Mouse (Mus musculus) midbrain, embryonic 13.5 days (tissue): ENCODE data around the gene Mcf2l. TPM values are rescaled to one million over a fixed set of nuclear protein-coding genes. Genes with fewer than 3 reads are reported as not detected.

Experiments
- ATAC-seq: fragments of 200-750 bp; cut with Nextera tagmentation; 2 replicates; pipeline ENCODE4 v1.8.0; 2017; ENCODE audit warnings: mild to moderate bottlenecking, moderate TSS enrichment, moderate library complexity
- H3K27ac ChIP-seq: fragments of 300-500 bp; sonication (generic); 2 replicates; pipeline ENCODE4 v1.5.1; 2015; ENCODE audit warnings: inconsistent platforms, mild to moderate bottlenecking, moderate library complexity
- H3K27me3 ChIP-seq: fragments of 300-500 bp; sonication (generic); 2 replicates; pipeline ENCODE4 v1.6.1; 2015; ENCODE audit warnings: mild to moderate bottlenecking, inconsistent platforms
- H3K36me3 ChIP-seq: fragments of 300-500 bp; sonication (generic); 2 replicates; pipeline ENCODE4 v1.6.1; 2015; ENCODE audit warnings: mild to moderate bottlenecking, inconsistent platforms
- H3K4me1 ChIP-seq: fragments of 300-500 bp; sonication (generic); replicated peaks from 2 replicates; pipeline ENCODE4 v1.6.1; 2015; ENCODE audit warnings: inconsistent platforms
- H3K4me2 ChIP-seq: fragments of 300-500 bp; sonication (generic); replicated peaks from 2 replicates; pipeline ENCODE4 v1.6.1; 2015; ENCODE audit warnings: moderate library complexity, mild to moderate bottlenecking, inconsistent platforms
- H3K4me3 ChIP-seq: fragments of 300-500 bp; sonication (generic); replicated peaks from 2 replicates; pipeline ENCODE4 v1.5.1; 2015; ENCODE audit warnings: mild to moderate bottlenecking, inconsistent platforms
- H3K9ac ChIP-seq: fragments of 300-500 bp; sonication (generic); replicated peaks from 2 replicates; pipeline ENCODE4 v1.6.1; 2015; ENCODE audit warnings: mild to moderate bottlenecking, inconsistent platforms
- H3K9me3 ChIP-seq: fragments of 300-500 bp; sonication (generic); 2 replicates; pipeline ENCODE4 v1.6.1; 2016; ENCODE audit warnings: mild to moderate bottlenecking, inconsistent platforms
- WGBS: fragments of 180-500 bp; shearing (Covaris S2); methylation state at CpG from one replicate; pipeline ENCODE4 v1.1.7; 2015; 5-methylcytosine and 5-hydroxymethylcytosine counted together
- polyA plus RNA-seq: library from polyadenylated mRNA; unstranded; fragments of >200 nt; fragmentation: Nextera tagmentation; extraction: Ambion mirVana; gene quantifications from 2 replicates; pipeline ENCODE4 v1.2.1, GENCODE M21; 2015

The Mcf2l gene
- polyA plus RNA-seq, 1 experiment from 2014 or later, result 130 TPM

DNA sequence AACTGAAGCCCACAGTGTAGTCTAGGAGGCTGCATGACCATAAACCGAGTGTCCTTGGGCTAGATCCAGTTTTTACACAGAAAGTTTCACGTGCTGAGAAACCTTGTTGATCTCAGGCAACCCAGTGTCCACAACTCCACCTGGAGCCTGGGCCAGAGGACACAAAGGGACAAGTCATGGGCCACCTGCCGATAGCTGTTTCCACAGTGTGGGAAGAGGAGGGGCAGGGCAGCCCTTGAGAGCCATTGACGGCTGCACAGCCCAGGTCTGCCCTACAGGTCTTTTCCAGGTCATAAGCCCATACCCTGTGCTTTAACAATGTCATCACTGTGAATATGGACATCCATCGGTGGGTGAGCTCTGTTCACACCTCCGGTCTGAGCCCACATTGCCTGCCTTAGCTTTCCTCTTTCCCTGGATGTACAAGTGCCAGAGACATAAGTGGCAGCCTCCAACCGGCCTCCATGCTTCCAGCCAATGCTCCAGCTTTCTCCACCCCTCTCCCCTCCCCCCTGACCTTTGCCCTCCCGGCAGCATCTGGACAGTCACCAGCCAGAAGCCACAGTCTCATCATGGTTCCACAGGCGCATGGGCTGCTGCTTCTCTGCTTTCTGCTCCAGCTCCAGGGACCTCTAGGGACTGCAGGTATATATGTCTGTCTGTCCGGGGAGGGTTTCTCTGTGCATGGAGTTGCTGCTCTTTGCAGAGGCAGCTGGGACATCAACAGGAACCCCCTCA, 152.1 kb downstream of the Mcf2l start, which contains the start of gene F7:
Gene F7, plus strand, starts transcription at position 548 of the 738 bp plus-strand sequence.
- no peak within 1 kb of the TSS for H3K27ac ChIP-seq
- no peaks in the 10 kb centered on the region for H3K4me1 ChIP-seq
- no peaks in the 10 kb centered on the region for H3K9me3 ChIP-seq
- H3K4me2 ChIP-seq, result no peak within 1 kb of the TSS
- H3K27me3 ChIP-seq, result no peaks in the 10 kb centered on the region
- no peak within 1 kb of the TSS for H3K4me3 ChIP-seq
- ATAC-seq, result no peak
- 75% methylated on average over 10 of the region's 10 CpGs for WGBS
- no peak within 1 kb of the TSS for H3K9ac ChIP-seq
- H3K36me3 ChIP-seq, result peaks cover 13% of the 10 kb centered on the region

DNA sequence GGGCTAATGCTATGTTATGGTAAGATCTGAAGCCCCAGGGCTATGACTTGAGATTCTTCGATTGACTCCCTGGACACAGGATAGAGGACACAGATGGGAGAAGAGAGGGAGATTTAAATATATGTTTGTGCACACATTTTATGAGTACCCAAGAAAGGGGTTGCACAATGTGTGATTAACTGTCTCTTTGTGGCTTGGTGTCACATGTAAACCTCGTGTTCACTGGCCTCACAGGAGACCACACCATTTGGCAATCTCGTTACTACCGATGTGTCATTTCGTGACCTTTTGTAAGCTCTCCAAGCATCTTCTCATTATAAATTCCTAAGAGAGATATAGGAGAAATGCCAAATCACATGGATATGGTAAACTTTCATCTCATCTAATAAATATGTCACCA, 154.0 kb downstream of the Mcf2l start:
- H3K27ac ChIP-seq, result no peak overlapping the region
- H3K4me3 ChIP-seq, result no peak overlapping the region
- H3K9ac ChIP-seq, result no peak overlapping the region
- no peak overlapping the region for H3K4me2 ChIP-seq
- H3K9me3 ChIP-seq, result no peaks in the 10 kb centered on the region
- WGBS, result 90% methylated on average over 5 of the region's 5 CpGs
- ATAC-seq, result no peak
- no peaks in the 10 kb centered on the region for H3K27me3 ChIP-seq
- no peaks in the 10 kb centered on the region for H3K4me1 ChIP-seq
- 0 out of 2 replicates have a peak, but pooled peaks cover 4% of the 10 kb centered on the region for H3K36me3 ChIP-seq

DNA sequence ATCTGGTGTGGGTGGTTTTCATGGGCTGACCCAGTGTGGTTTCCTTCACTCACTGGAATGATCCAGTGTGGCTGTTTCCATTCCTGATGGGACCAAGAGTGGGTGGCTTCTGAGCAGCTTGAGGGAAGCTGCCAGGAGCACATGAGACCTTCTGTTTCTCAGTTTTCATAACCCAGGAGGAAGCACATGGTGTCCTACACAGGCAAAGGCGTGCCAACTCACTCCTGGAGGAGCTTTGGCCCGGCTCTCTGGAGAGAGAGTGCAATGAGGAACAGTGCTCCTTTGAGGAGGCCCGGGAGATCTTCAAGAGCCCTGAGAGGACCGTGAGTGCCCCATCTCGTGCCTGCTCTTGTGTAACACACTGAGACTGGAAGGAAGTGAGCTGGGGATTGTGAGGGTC, 154.9 kb downstream of the Mcf2l start:
- Histone ChIP-seq H3K9me3 (no peaks in the 10 kb centered on the region), H3K4me2 (no peak overlapping the region), H3K9ac (no peak overlapping the region), H3K4me3 (no peak overlapping the region), H3K27ac (no peak overlapping the region), H3K36me3 (0 out of 2 replicates have a peak, but pooled peaks cover 4% of the 10 kb centered on the region), H3K27me3 (no peaks in the 10 kb centered on the region), H3K4me1 (no peaks in the 10 kb centered on the region)
- ATAC-seq, result no peak
- WGBS, result 81% methylated on average over 5 of the region's 5 CpGs

DNA sequence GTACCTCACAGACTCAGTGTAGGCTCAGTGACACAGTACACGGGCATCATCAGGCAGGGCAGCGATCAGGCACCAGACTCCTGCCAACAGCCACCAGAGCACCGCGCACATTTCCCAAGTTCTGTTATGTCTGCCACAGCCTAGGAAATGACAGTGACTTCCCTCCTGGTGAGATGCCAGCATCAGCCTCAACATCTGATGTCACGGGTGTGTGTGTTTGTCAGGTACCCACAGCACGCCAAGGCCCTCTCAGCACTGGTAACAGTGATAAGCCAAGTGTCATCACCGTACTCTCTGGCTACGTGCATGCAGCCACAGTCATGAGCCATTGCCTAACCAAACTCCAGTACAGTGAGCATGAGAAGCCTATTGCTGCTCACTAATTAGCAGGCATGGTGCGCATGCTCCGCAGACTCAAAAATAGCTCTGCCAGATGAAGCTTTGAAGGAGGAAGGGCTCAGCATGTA, 162.8 kb downstream of the Mcf2l start:
- no peaks in the 10 kb centered on the region for H3K36me3 ChIP-seq
- H3K27me3 ChIP-seq, result no peaks in the 10 kb centered on the region
- no peak overlapping the region for H3K9ac ChIP-seq
- H3K4me2 ChIP-seq, result no peak overlapping the region
- no peak overlapping the region for H3K4me3 ChIP-seq
- WGBS, result 92% methylated on average over 10 of the region's 10 CpGs
- H3K27ac ChIP-seq, result no peak overlapping the region
- no peak for ATAC-seq
- H3K4me1 ChIP-seq, result no peaks in the 10 kb centered on the region
- H3K9me3 ChIP-seq, result no peaks in the 10 kb centered on the region

DNA sequence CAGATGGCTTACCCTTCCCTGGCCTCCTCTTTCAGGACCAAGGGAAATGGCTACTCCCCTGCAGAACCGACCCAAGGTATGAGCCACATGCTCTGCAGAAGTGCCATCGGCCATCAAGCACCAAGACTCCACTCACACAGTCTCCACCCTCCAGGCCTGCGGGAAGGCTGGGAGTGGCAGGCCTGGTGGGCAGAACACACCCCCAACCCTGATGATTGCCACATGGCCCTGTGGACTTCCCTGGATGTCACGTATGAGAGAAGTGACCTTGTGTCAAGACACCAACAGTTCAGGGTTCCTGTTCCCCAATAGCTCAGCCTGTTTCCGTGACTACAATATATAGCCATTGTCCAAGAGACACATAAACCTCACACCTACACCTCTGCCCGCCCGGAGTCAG, 163.4 kb downstream of the Mcf2l start, which contains the start of gene F10:
Gene F10, plus strand, starts transcription at position 294 of the 400 bp plus-strand sequence.
- no peaks in the 10 kb centered on the region for H3K9me3 ChIP-seq
- H3K4me1 ChIP-seq, result no peaks in the 10 kb centered on the region
- H3K36me3 ChIP-seq, result no peaks in the 10 kb centered on the region
- ATAC-seq, result no peak
- no peak within 1 kb of the TSS for H3K4me2 ChIP-seq
- H3K27ac ChIP-seq, result no peak within 1 kb of the TSS
- H3K4me3 ChIP-seq, result no peak within 1 kb of the TSS
- H3K9ac ChIP-seq, result no peak within 1 kb of the TSS
- H3K27me3 ChIP-seq, result no peaks in the 10 kb centered on the region
- 81% methylated on average over 7 of the region's 7 CpGs for WGBS

DNA sequence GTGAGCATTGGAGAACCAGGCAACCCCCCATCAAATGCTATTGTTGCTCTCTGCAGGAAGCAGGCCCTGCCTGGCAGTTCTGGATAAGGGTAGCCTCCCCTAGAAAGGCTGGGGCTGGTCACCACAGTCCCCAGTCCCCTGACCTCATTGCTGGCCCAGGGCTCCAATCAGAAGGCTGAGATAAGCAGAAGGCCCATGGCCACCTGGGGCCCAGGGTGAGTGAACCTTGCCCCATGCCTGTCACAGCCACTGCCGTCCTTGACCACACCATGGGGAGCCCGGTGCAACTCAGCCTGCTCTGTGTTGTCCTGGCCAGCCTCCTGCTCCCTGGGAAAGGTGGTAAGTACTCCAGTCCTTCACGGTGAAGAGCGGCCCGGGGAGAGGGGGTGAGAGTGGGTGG, 164.0 kb downstream of the Mcf2l start:
- H3K36me3 ChIP-seq, result no peaks in the 10 kb centered on the region
- 38% methylated on average over 5 of the region's 5 CpGs for WGBS
- ATAC-seq, result no peak
- H3K4me1 ChIP-seq, result no peaks in the 10 kb centered on the region
- H3K4me2 ChIP-seq, result no peak overlapping the region
- no peak overlapping the region for H3K9ac ChIP-seq
- no peak overlapping the region for H3K4me3 ChIP-seq
- H3K27me3 ChIP-seq, result no peaks in the 10 kb centered on the region
- no peak overlapping the region for H3K27ac ChIP-seq
- H3K9me3 ChIP-seq, result no peaks in the 10 kb centered on the region

DNA sequence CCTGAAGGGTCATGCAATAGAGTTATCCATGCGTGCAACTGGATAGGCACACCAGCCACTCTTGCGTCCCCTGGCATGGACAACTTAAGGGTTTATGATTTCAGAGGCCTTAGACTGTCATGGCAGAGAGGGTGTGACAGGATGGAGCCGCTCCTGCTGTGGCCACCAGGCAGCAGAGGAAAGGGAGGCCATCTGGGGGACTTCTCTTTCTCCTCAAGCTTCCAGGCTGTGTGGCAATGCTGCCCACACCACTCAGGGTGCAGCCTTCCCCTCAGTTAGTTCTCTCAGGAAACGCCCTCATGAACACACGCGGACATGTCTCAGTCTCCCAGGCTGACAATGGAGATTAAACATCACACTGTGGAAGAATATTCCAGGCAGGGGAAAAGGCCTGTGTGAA, 165.4 kb downstream of the Mcf2l start:
- Histone ChIP-seq H3K27me3 (no peaks in the 10 kb centered on the region), H3K4me2 (no peak overlapping the region), H3K4me1 (no peaks in the 10 kb centered on the region), H3K9ac (no peak overlapping the region), H3K27ac (no peak overlapping the region), H3K4me3 (no peak overlapping the region), H3K9me3 (no peaks in the 10 kb centered on the region), H3K36me3 (no peaks in the 10 kb centered on the region)
- no peak for ATAC-seq
- WGBS, result 77% methylated on average over 6 of the region's 6 CpGs

DNA sequence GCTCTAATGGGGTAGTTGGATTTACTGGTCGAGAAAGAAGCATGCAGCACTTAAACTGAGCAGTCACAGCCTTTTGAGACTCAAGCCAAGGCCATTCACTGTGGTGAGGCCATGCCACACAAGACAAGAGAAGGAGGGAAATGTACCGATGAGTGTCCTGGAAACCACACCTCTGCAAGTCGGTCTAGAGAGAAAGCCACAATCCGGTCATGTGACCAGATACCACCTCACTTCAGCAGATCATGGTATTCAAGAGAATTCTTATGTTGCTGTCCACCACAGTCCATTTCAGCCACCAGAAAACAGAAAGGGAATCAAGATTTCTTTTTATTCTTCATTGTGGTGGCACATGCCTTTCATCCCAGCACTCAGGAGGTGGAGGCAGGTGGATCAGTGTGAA, 167.9 kb downstream of the Mcf2l start:
- WGBS, result 82% methylated on average over 4 of the region's 4 CpGs
- no peak for ATAC-seq
- Histone ChIP-seq H3K27me3 (no peaks in the 10 kb centered on the region), H3K36me3 (no peaks in the 10 kb centered on the region), H3K9me3 (no peaks in the 10 kb centered on the region), H3K4me2 (no peak overlapping the region), H3K9ac (no peak overlapping the region), H3K4me1 (no peaks in the 10 kb centered on the region), H3K27ac (no peak overlapping the region), H3K4me3 (no peak overlapping the region)

DNA sequence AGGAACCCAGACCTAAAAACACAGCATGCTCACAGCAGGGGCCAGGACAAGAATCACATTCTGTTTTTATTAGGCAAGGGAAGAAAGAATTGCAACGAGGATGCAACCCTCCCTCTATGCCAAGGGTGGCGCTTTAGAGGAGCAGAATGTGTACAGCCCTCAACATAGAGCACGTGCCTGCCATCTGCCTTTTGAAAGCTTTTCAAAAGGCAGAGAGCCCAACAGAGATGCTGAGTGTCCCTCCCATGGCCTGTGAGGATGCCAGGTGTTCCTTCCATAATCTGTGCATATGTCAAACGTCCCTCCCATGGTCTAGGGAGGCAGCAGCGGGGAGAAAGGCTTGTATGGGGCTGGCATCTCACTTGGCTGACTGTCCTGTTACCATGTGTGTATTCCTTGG, 174.0 kb downstream of the Mcf2l start:
- no peaks in the 10 kb centered on the region for H3K27me3 ChIP-seq
- H3K36me3 ChIP-seq, result no peaks in the 10 kb centered on the region
- 56% methylated on average over 5 of the region's 5 CpGs for WGBS
- no peak overlapping the region for H3K9ac ChIP-seq
- no peak overlapping the region for H3K4me2 ChIP-seq
- no peak overlapping the region for H3K4me3 ChIP-seq
- no peaks in the 10 kb centered on the region for H3K9me3 ChIP-seq
- no peaks in the 10 kb centered on the region for H3K4me1 ChIP-seq
- ATAC-seq, result no peak
- H3K27ac ChIP-seq, result no peak overlapping the region

DNA sequence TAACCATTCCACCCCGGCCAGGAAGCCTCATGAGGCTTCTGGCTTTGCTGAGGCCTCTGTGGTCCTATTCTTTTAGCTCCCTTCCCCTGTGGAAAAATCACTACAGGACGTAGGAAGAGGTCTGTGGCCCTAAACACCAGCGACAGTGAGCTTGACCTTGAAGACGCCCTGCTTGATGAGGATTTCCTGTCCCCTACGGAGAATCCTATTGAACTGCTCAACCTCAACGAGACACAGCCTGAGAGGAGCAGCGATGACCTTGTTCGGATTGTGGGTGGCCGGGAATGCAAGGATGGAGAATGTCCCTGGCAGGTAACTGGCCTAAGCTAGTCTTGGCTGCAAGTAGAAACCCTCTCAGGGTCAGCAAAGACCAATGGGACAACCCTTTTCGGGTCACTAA, 176.9 kb downstream of the Mcf2l start:
- H3K9ac ChIP-seq, result no peak overlapping the region
- no peak overlapping the region for H3K4me3 ChIP-seq
- H3K36me3 ChIP-seq, result no peaks in the 10 kb centered on the region
- H3K4me2 ChIP-seq, result no peak overlapping the region
- WGBS, result 76% methylated on average over 10 of the region's 10 CpGs
- no peaks in the 10 kb centered on the region for H3K9me3 ChIP-seq
- H3K4me1 ChIP-seq, result no peaks in the 10 kb centered on the region
- H3K27ac ChIP-seq, result no peak overlapping the region
- ATAC-seq, result no peak
- H3K27me3 ChIP-seq, result no peaks in the 10 kb centered on the region

DNA sequence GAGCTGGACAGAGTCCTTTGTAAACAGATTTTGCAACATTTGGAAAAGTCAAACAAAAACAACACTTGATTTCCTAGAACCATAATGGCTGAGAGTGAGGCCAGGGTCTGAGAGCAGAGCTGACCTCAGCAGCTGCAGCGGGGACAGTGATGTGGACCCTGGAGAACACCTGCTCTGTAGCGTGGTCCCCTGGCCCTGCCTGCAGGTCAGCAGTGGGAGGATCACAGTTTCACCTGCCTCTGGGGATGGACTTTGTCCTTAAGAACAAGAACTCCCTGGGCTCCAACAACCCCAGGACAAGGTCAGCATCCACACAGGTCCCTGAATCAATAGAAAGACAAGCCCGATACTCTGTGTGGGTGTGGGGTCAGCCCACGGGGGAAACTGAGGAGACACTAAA, 183.7 kb downstream of the Mcf2l start:
- Histone ChIP-seq H3K9me3 (no peaks in the 10 kb centered on the region), H3K36me3 (no peaks in the 10 kb centered on the region), H3K9ac (no peak overlapping the region), H3K4me1 (no peaks in the 10 kb centered on the region), H3K27ac (no peak overlapping the region), H3K27me3 (no peaks in the 10 kb centered on the region), H3K4me2 (no peak overlapping the region), H3K4me3 (no peak overlapping the region)
- no peak for ATAC-seq
- WGBS, result 88% methylated on average over 4 of the region's 4 CpGs

DNA sequence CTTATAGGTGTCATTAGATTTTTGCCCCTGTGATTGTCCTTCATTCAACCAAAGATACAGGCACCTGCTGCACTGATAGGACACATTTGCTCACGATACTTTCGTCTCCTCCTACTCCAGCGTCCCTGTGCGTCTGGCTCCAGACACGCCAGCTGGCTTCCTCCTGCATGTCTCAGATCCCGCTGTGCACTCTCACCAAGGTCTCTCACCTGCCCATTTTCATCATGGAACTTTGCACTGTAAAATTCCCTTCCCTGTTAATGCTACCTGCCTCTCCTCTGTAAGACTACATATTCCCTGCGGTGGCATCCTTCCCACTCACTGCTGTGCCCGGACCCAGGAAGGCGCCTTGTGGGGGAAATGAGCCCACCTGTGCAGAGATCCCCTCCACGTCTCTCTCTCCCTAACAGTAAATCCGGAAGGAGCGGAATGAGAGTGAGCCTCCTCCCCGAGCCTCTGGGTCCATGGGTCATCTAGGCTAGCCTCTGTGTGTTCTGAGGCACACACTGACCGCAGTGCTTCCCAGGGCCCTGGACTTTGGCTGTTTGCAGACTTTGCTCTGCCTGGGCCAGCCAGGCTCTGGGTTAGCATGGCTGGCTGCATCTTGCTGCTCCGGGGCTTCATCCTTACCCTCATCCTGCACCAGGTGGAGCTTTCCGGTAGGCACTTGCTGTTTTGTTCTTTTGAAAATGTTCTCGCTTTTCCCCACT, 187.0 kb downstream of the Mcf2l start, which contains the start of gene Proz:
Gene Proz, plus strand, starts transcription at position 474 of the 710 bp plus-strand sequence.
- no peak within 1 kb of the TSS for H3K27ac ChIP-seq
- no peaks in the 10 kb centered on the region for H3K27me3 ChIP-seq
- H3K4me2 ChIP-seq, result no peak within 1 kb of the TSS
- H3K4me3 ChIP-seq, result no peak within 1 kb of the TSS
- H3K9ac ChIP-seq, result no peak within 1 kb of the TSS
- no peaks in the 10 kb centered on the region for H3K9me3 ChIP-seq
- no peaks in the 10 kb centered on the region for H3K36me3 ChIP-seq
- 84% methylated on average over 17 of the region's 17 CpGs for WGBS
- no peaks in the 10 kb centered on the region for H3K4me1 ChIP-seq
- ATAC-seq, result no peak
